17 mouse cellular contexts compared by ENCODE assay signal in genomic region chr16:20730293-20730711, GRCm38 (mm10). TPM values are rescaled to one million over a fixed set of nuclear protein-coding genes. Genes with fewer than 3 reads are reported as not detected.
DNase-seq lines count a peak whose midpoint lies in the region; ATAC-seq and TF ChIP-seq lines count a peak whose summit lies in the region.
"Had no signal": no experiment of that assay in that cellular context is flagged by ENCODE, and none has a peak within 500 bp of the region (broad histone marks: within the 10 kb centered on the region; RNA-seq: fewer than 3 reads in every experiment).

No protein-coding gene starts in this region.

- no peak for TF ChIP-seq CTCF in liver, embryonic 14.5 days (IDR thresholded peaks at IDR 0.05; ENCODE audit: low read depth)

- H3K36me3 ChIP-seq in heart, embryonic 13.5 days, result no peaks in the 10 kb centered on the region
- H3K36me3 ChIP-seq in ES-E14 (ENCODE audit: control insufficient read depth, insufficient read depth, low read length, poor library complexity, severe bottlenecking), result peaks cover 1% of the 10 kb centered on the region; the same call in 1 of the 2 replicates
- no peaks in the 10 kb centered on the region for H3K36me3 ChIP-seq in liver, embryonic 14.5 days (replicated peaks; ENCODE audit: control insufficient read depth, insufficient read depth, low read depth)
- H3K36me3 ChIP-seq: embryonic facial prominence, embryonic 15.5 days; heart, embryonic 10.5 days; hindbrain, embryonic 13.5 days; stomach, embryonic 15.5 days had no signal

- no peak overlapping the region for H3K27ac ChIP-seq in heart, embryonic 13.5 days (replicated peaks)
- H3K27ac ChIP-seq in ES-E14 (ENCODE audit: insufficient read depth, low read depth, low read length, poor library complexity, severe bottlenecking), result peak overlapping the region; percentile 63; the same call in 1 of the 2 replicates
- no peak overlapping the region for H3K27ac ChIP-seq in liver, embryonic 14.5 days
- H3K27ac ChIP-seq: embryonic facial prominence, embryonic 15.5 days; heart, embryonic 10.5 days; hindbrain, embryonic 13.5 days; stomach, embryonic 15.5 days had no signal

- 0 out of 2 replicates have a peak, but pooled peaks have one; percentile 6 for TF ChIP-seq EP300 in liver, embryonic 14.5 days (IDR thresholded peaks at IDR 0.05; ENCODE audit: low read depth)

- no peaks in the 10 kb centered on the region for H3K9me3 ChIP-seq in heart, embryonic 13.5 days
- no peaks in the 10 kb centered on the region for H3K9me3 ChIP-seq in ES-E14 (ENCODE audit: control insufficient read depth, insufficient read depth, low read depth, low read length)
- H3K9me3 ChIP-seq in liver, embryonic 14.5 days (ENCODE audit: control insufficient read depth, low read length), result no peaks in the 10 kb centered on the region
- H3K9me3 ChIP-seq: embryonic facial prominence, embryonic 15.5 days; heart, embryonic 10.5 days; hindbrain, embryonic 13.5 days; stomach, embryonic 15.5 days had no signal

- peaks cover 73% of the 10 kb centered on the region for H3K27me3 ChIP-seq in heart, embryonic 13.5 days (replicated peaks)
- peaks cover 40% of the 10 kb centered on the region for H3K27me3 ChIP-seq in liver, embryonic 14.5 days (ENCODE audit: control insufficient read depth, insufficient read depth, low read length)

- in situ Hi-C loops in ES-E14 (cut with MboI; ENCODE audit: low sequenced_read_pairs in 2 of 2, unreplicated experiment in 2 of 2), result no loop called here

- WGBS in heart, embryonic 13.5 days, result 28% methylated on average over 5 of the region's 5 CpGs
- WGBS in liver, embryonic 14.5 days (ENCODE audit: insufficient replicate concordance), result 32% methylated on average over 5 of the region's 5 CpGs

- ATAC-seq in heart, embryonic 13.5 days (ENCODE audit: extremely low read depth, insufficient number of reproducible peaks, low FRiP score, low TSS enrichment), result 0 out of 2 replicates have a peak, but pooled peaks have one; percentile 12
- peak; percentile 70 for ATAC-seq in liver, embryonic 14.5 days (ENCODE audit: insufficient read depth)
- no peak for ATAC-seq in activated CD4-positive, CD25-positive, alpha-beta regulatory T cell, adult 4 months
- ATAC-seq: CD4-positive, CD25-positive, alpha-beta regulatory T cell, adult 4 months had no signal

- intact Hi-C loops in heart, postnatal 10 days (cut with DNase I), result no loop called here

- no peak for DNase-seq in heart, postnatal 10 days
- DNase-seq in ES-E14 (ENCODE audit: low read depth, low spot score), result no peak
- peak; percentile 86 for DNase-seq in kidney, adult 9 months
- DNase-seq in liver, embryonic 14.5 days (ENCODE audit: low read depth in 3 of 3, low spot score in 3 of 3), result no peak
- no peak for DNase-seq in layer of hippocampus, adult 11-12 months (ENCODE audit: low spot score)
- DNase-seq in cerebellum, adult 11-12 months, result no peak
- DNase-seq: cerebellum, postnatal 25 days; layer of hippocampus, adult 9-11 months; lung, postnatal 4 days; right cerebral cortex, postnatal 25 days had no signal

- H3K4me1 ChIP-seq in heart, embryonic 13.5 days, result peaks cover 20% of the 10 kb centered on the region
- peaks cover 5 to 18% of the 10 kb centered on the region in 2 experiments; a peak in 2 of 4 replicates for H3K4me1 ChIP-seq in ES-E14 (ENCODE audit: control insufficient read depth in 2 of 2, insufficient read depth in 2 of 2, low read length in 2 of 2, poor library complexity in 1 of 2)
- 0 out of 4 replicates have a peak, but pooled peaks cover 0 to 2% of the 10 kb centered on the region in 2 experiments for H3K4me1 ChIP-seq in liver, embryonic 14.5 days (replicated peaks; ENCODE audit: control insufficient read depth in 2 of 2, insufficient read depth in 2 of 2, low read length in 1 of 2)

- H3K4me2 ChIP-seq in heart, embryonic 13.5 days, result no peak overlapping the region
- no peak overlapping the region for H3K4me2 ChIP-seq in liver, embryonic 14.5 days (ENCODE audit: low read depth)
- H3K4me2 ChIP-seq: embryonic facial prominence, embryonic 15.5 days; hindbrain, embryonic 13.5 days; stomach, embryonic 15.5 days had no signal

- H3K4me3 ChIP-seq in heart, embryonic 13.5 days, result no peak overlapping the region
- peak overlapping the region; percentile 42 to 49 for H3K4me3 ChIP-seq in ES-E14 (ENCODE audit: insufficient read depth in 1 of 2, low read depth in 1 of 2, low read length in 2 of 2, poor library complexity in 1 of 2, severe bottlenecking in 1 of 2)
- peak overlapping the region; percentile 28 to 56 for H3K4me3 ChIP-seq in liver, embryonic 14.5 days (ENCODE audit: insufficient read depth in 1 of 2, low read depth in 2 of 2, low read length in 2 of 2)
- H3K4me3 ChIP-seq: embryonic facial prominence, embryonic 15.5 days; heart, embryonic 10.5 days; hindbrain, embryonic 13.5 days; stomach, embryonic 15.5 days had no signal

- no peak overlapping the region for H3K9ac ChIP-seq in heart, embryonic 13.5 days
- H3K9ac ChIP-seq in ES-E14 (ENCODE audit: insufficient read depth, low read depth, low read length, poor library complexity, severe bottlenecking), result 0 out of 2 replicates have a peak overlapping the region, but pooled peaks have one; percentile 12
- H3K9ac ChIP-seq in liver, embryonic 14.5 days (replicated peaks), result no peak overlapping the region
- H3K9ac ChIP-seq: embryonic facial prominence, embryonic 15.5 days; hindbrain, embryonic 13.5 days; stomach, embryonic 15.5 days had no signal

TF ChIP-seq in ES-E14, 5 proteins besides CTCF, POLR2A, EP300 and RAD21:
- TF ChIP-seq ZC3H11A (IDR thresholded peaks at IDR 0.05; ENCODE audit: borderline replicate concordance, low read depth, low read length) (no peak), CHD2 (IDR thresholded peaks at IDR 0.05; ENCODE audit: low read depth, low read length) (0 out of 2 replicates have a peak, but pooled peaks have one; percentile 31)

RNA-seq across cellular contexts. Expression of gene Chrd, which starts 2.6 kb away (rescaled TPM):
- polyA plus RNA-seq in heart, embryonic 13.5 days (2015; fragmentation: Nextera tagmentation; extraction: Ambion mirVana), result 0.39 and 0.83 TPM in 2 replicates
- total RNA-seq in heart, postnatal 10 days (2021), result 1 to 10 TPM; 1.4 to 3.4 TPM
- 3.7 and 9.6 TPM in 2 replicates for total RNA-seq in ES-E14 (2012; rRNA removed)
- polyA plus RNA-seq in liver, embryonic 14.5 days (2012; rRNA removed), result 0.42 and 0.71 TPM in 2 replicates
- polyA plus RNA-seq in liver, embryonic 14.5 days (2014; fragmentation: Nextera tagmentation; extraction: Ambion mirVana), result 0.21 and 0.24 TPM in 2 replicates
- not detected for polyA plus RNA-seq in activated CD4-positive, CD25-positive, alpha-beta regulatory T cell, adult 4 months (2017; shearing (Covaris generic))
- polyA plus RNA-seq: CD4-positive, CD25-positive, alpha-beta regulatory T cell, adult 4 months had no signal

RNA-seq across cellular contexts. Expression of gene Thpo, which starts 4.0 kb away (rescaled TPM):
- polyA plus RNA-seq in heart, embryonic 13.5 days (2015; fragmentation: Nextera tagmentation; extraction: Ambion mirVana), result 0.11 and 0.25 TPM in 2 replicates
- total RNA-seq in heart, postnatal 10 days (2021), result not detected
- 0.18 and 1.2 TPM in 2 replicates for total RNA-seq in ES-E14 (2012; rRNA removed)
- polyA plus RNA-seq in liver, embryonic 14.5 days (2012; rRNA removed), result 2.8 and 3.6 TPM in 2 replicates
- 3.6 and 3.7 TPM in 2 replicates for polyA plus RNA-seq in liver, embryonic 14.5 days (2014; fragmentation: Nextera tagmentation; extraction: Ambion mirVana)
- polyA plus RNA-seq in activated CD4-positive, CD25-positive, alpha-beta regulatory T cell, adult 4 months (2017; shearing (Covaris generic)), result under 1 TPM in 1 of 2 experiments, not detected in 1; 0.26 TPM
- polyA plus RNA-seq: CD4-positive, CD25-positive, alpha-beta regulatory T cell, adult 4 months had no signal

RNA-seq across cellular contexts. Expression of gene Clcn2, which starts 12.8 kb away (rescaled TPM):
- polyA plus RNA-seq in heart, embryonic 13.5 days (2015; fragmentation: Nextera tagmentation; extraction: Ambion mirVana), result 3.9 and 4.3 TPM in 2 replicates
- 1 to 10 TPM; 3.3 to 3.5 TPM for total RNA-seq in heart, postnatal 10 days (2021)
- 38.2 and 104 TPM in 2 replicates for total RNA-seq in ES-E14 (2012; rRNA removed)
- polyA plus RNA-seq in liver, embryonic 14.5 days (2012; rRNA removed), result 16.7 and 20.9 TPM in 2 replicates
- 4.9 and 5.6 TPM in 2 replicates for polyA plus RNA-seq in liver, embryonic 14.5 days (2014; fragmentation: Nextera tagmentation; extraction: Ambion mirVana)
- polyA plus RNA-seq in activated CD4-positive, CD25-positive, alpha-beta regulatory T cell, adult 4 months (2017; shearing (Covaris generic)), result 1 to 10 TPM; 1.3 to 2.0 TPM

RNA-seq across cellular contexts. Expression of gene Polr2h, which starts 12.8 kb away (rescaled TPM):
- 52.6 and 56.2 TPM in 2 replicates for polyA plus RNA-seq in heart, embryonic 13.5 days (2015; fragmentation: Nextera tagmentation; extraction: Ambion mirVana)
- total RNA-seq in heart, postnatal 10 days (2021), result 10 to 100 TPM; 12.5 to 13.2 TPM
- 125 and 134 TPM in 2 replicates for total RNA-seq in ES-E14 (2012; rRNA removed)
- 21.5 and 30.1 TPM in 2 replicates for polyA plus RNA-seq in liver, embryonic 14.5 days (2012; rRNA removed)
- polyA plus RNA-seq in liver, embryonic 14.5 days (2014; fragmentation: Nextera tagmentation; extraction: Ambion mirVana), result 45.4 and 49.6 TPM in 2 replicates
- 10 to 100 TPM; 72.6 to 80.2 TPM for polyA plus RNA-seq in activated CD4-positive, CD25-positive, alpha-beta regulatory T cell, adult 4 months (2017; shearing (Covaris generic))

RNA-seq across cellular contexts. Expression of gene Fam131a, which starts 37.3 kb away (rescaled TPM):
- 5.1 and 6.0 TPM in 2 replicates for polyA plus RNA-seq in heart, embryonic 13.5 days (2015; fragmentation: Nextera tagmentation; extraction: Ambion mirVana)
- 10 to 100 TPM; 16.0 to 18.9 TPM for total RNA-seq in heart, postnatal 10 days (2021)
- 1.9 and 2.6 TPM in 2 replicates for total RNA-seq in ES-E14 (2012; rRNA removed)
- 1.0 and 1.4 TPM in 2 replicates for polyA plus RNA-seq in liver, embryonic 14.5 days (2012; rRNA removed)
- polyA plus RNA-seq in liver, embryonic 14.5 days (2014; fragmentation: Nextera tagmentation; extraction: Ambion mirVana), result 1.3 TPM in 2 replicates
- 1 to 10 TPM in 1 of 2 experiments, not detected in 1; 1.2 TPM for polyA plus RNA-seq in activated CD4-positive, CD25-positive, alpha-beta regulatory T cell, adult 4 months (2017; shearing (Covaris generic))
